24 mouse cellular contexts compared by ENCODE assay signal in genomic region chr10:97038025-97038424, GRCm38 (mm10).
"Had no signal": no experiment of that assay in that cellular context is flagged by ENCODE, and none has a peak within 500 bp of the region (broad histone marks: within the 10 kb centered on the region; RNA-seq: fewer than 3 reads in every experiment).

No protein-coding gene starts in this region.

- H3K9ac ChIP-seq: hindbrain, embryonic 12.5 days; hindbrain, embryonic 14.5 days; limb, embryonic 12.5 days; liver, embryonic 13.5 days; liver, embryonic 15.5 days had no signal

- DNase-seq: gastrocnemius, adult 2 months; gastrocnemius, postnatal 10 days; gastrocnemius, postnatal 25 days; heart, adult 2 months; heart, postnatal 10 days; heart, postnatal 4 days; kidney, adult 11 months; kidney, adult 2 months; kidney, postnatal 10 days; kidney, postnatal 25 days; liver; liver, embryonic 13.5 days had no signal

- H3K27me3 ChIP-seq: hindbrain, embryonic 12.5 days; limb, embryonic 12.5 days; liver, embryonic 13.5 days; liver, embryonic 15.5 days had no signal

- H3K9me3 ChIP-seq: hindbrain, embryonic 10.5 days; hindbrain, embryonic 12.5 days; limb, embryonic 10.5 days; limb, embryonic 12.5 days; liver, embryonic 13.5 days; liver, embryonic 15.5 days had no signal

- H3K4me3 ChIP-seq: gastrocnemius, adult 2 months; heart, adult 2 months; hindbrain, embryonic 10.5 days; hindbrain, embryonic 12.5 days; layer of hippocampus, adult 2 months; left cerebral cortex, adult 2 months; limb, embryonic 10.5 days; limb, embryonic 12.5 days; liver, embryonic 13.5 days; liver, embryonic 15.5 days had no signal

- ATAC-seq: hindbrain, embryonic 16.5 days; inflammation-experienced regulatory T-cells, adult 6 months had no signal

- H3K4me2 ChIP-seq: heart, embryonic 11.5 days; hindbrain, embryonic 12.5 days; hindbrain, embryonic 14.5 days; limb, embryonic 12.5 days; liver, embryonic 11.5 days; liver, embryonic 13.5 days; liver, embryonic 15.5 days had no signal

- H3K27ac ChIP-seq: gastrocnemius, adult 2 months; heart, adult 2 months; hindbrain, embryonic 10.5 days; hindbrain, embryonic 12.5 days; hindbrain, embryonic 14.5 days; layer of hippocampus, adult 2 months; left cerebral cortex, adult 2 months; limb, embryonic 10.5 days; limb, embryonic 12.5 days; liver, embryonic 13.5 days; liver, embryonic 15.5 days had no signal

- H3K36me3 ChIP-seq: hindbrain, embryonic 10.5 days; hindbrain, embryonic 12.5 days; limb, embryonic 10.5 days; limb, embryonic 12.5 days; liver, embryonic 13.5 days; liver, embryonic 15.5 days had no signal

- H3K4me1 ChIP-seq: hindbrain, embryonic 10.5 days; hindbrain, embryonic 12.5 days; liver, embryonic 13.5 days; liver, embryonic 15.5 days had no signal
